Mouse (Mus musculus): ENCODE results near the gene Trcg1.

Trcg1 gene

GRCm38 (mm10) chr9:57229726-57230125 lies 6.6 kb upstream of the Trcg1 start:
- Histone ChIP-seq H3K4me3 (replicated peaks; ENCODE audit: low read length) (no peak overlapping the region), H3K4me1 (replicated peaks; ENCODE audit: low read depth, low read length) (no peaks in the 10 kb centered on the region), H3K27me3 (ENCODE audit: insufficient read depth, low read length) (no peaks in the 10 kb centered on the region), H3K36me3 (ENCODE audit: insufficient read depth, low read length) (no peaks in the 10 kb centered on the region), H3K9me3 (ENCODE audit: low read length) (peaks cover 14% of the 10 kb centered on the region; the same call in 1 of the 2 replicates)
- TF ChIP-seq POU5F1 (IDR thresholded peaks at IDR 0.05; ENCODE audit: borderline replicate concordance, low read length) (no peak), CTCF (conservative IDR thresholded peaks at IDR 0.05; ENCODE audit: low read length) (no peak), NANOG (IDR thresholded peaks at IDR 0.05; ENCODE audit: borderline replicate concordance, low read length) (no peak)

GRCm38 (mm10) chr9:57230146-57230783 lies 6.1 kb upstream of the Trcg1 start:
- Histone ChIP-seq H3K4me3 (replicated peaks; ENCODE audit: low read length) (no peak overlapping the region), H3K27me3 (ENCODE audit: insufficient read depth, low read length) (no peaks in the 10 kb centered on the region), H3K36me3 (ENCODE audit: insufficient read depth, low read length) (no peaks in the 10 kb centered on the region), H3K4me1 (replicated peaks; ENCODE audit: low read depth, low read length) (no peaks in the 10 kb centered on the region), H3K9me3 (ENCODE audit: low read length) (peaks cover 14% of the 10 kb centered on the region; the same call in 1 of the 2 replicates)
- TF ChIP-seq POU5F1 (IDR thresholded peaks at IDR 0.05; ENCODE audit: borderline replicate concordance, low read length) (no peak), CTCF (conservative IDR thresholded peaks at IDR 0.05; ENCODE audit: low read length) (no peak), NANOG (IDR thresholded peaks at IDR 0.05; ENCODE audit: borderline replicate concordance, low read length) (peak; percentile 37; the same call in 1 of the 2 replicates)

GRCm38 (mm10) chr9:57231536-57232255 lies 4.7 kb upstream of the Trcg1 start:
- no peaks in the 10 kb centered on the region for H3K27me3 ChIP-seq (ENCODE audit: insufficient read depth, low read length)
- H3K36me3 ChIP-seq (ENCODE audit: insufficient read depth, low read length): no peaks in the 10 kb centered on the region
- peaks cover 14% of the 10 kb centered on the region; the same call in 1 of the 2 replicates for H3K9me3 ChIP-seq (ENCODE audit: low read length)
- no peaks in the 10 kb centered on the region for H3K4me1 ChIP-seq (replicated peaks; ENCODE audit: low read depth, low read length)
- TF ChIP-seq NANOG (IDR thresholded peaks at IDR 0.05; ENCODE audit: borderline replicate concordance, low read length) (no peak), CTCF (conservative IDR thresholded peaks at IDR 0.05; ENCODE audit: low read length) (no peak), POU5F1 (IDR thresholded peaks at IDR 0.05; ENCODE audit: borderline replicate concordance, low read length) (no peak)
- no peak overlapping the region for H3K4me3 ChIP-seq (replicated peaks; ENCODE audit: low read length)

GRCm38 (mm10) chr9:57232341-57232940 lies 3.9 kb upstream of the Trcg1 start:
- Histone ChIP-seq H3K36me3 (ENCODE audit: insufficient read depth, low read length) (no peaks in the 10 kb centered on the region), H3K9me3 (ENCODE audit: low read length) (peaks cover 14% of the 10 kb centered on the region; the same call in 1 of the 2 replicates), H3K4me3 (replicated peaks; ENCODE audit: low read length) (no peak overlapping the region), H3K27me3 (ENCODE audit: insufficient read depth, low read length) (no peaks in the 10 kb centered on the region), H3K4me1 (replicated peaks; ENCODE audit: low read depth, low read length) (no peaks in the 10 kb centered on the region)
- TF ChIP-seq POU5F1 (IDR thresholded peaks at IDR 0.05; ENCODE audit: borderline replicate concordance, low read length) (no peak), CTCF (conservative IDR thresholded peaks at IDR 0.05; ENCODE audit: low read length) (no peak), NANOG (IDR thresholded peaks at IDR 0.05; ENCODE audit: borderline replicate concordance, low read length) (no peak)

- Histone ChIP-seq H3K4me1 (replicated peaks; ENCODE audit: low read depth, low read length) (no peaks in the 10 kb centered on the region), H3K36me3 (ENCODE audit: insufficient read depth, low read length) (no peaks in the 10 kb centered on the region), H3K9me3 (ENCODE audit: low read length) (peaks cover 14% of the 10 kb centered on the region; the same call in 1 of the 2 replicates), H3K27me3 (ENCODE audit: insufficient read depth, low read length) (no peaks in the 10 kb centered on the region), H3K4me3 (replicated peaks; ENCODE audit: low read length) (no peak overlapping the region)
- TF ChIP-seq CTCF (conservative IDR thresholded peaks at IDR 0.05; ENCODE audit: low read length) (no peak), POU5F1 (IDR thresholded peaks at IDR 0.05; ENCODE audit: borderline replicate concordance, low read length) (no peak), NANOG (IDR thresholded peaks at IDR 0.05; ENCODE audit: borderline replicate concordance, low read length) (no peak)
These were observed 3.2 kb upstream of the Trcg1 start for GRCm38 (mm10) chr9:57233142-57233541.

- H3K36me3 ChIP-seq (ENCODE audit: insufficient read depth, low read length): no peaks in the 10 kb centered on the region
- H3K9me3 ChIP-seq (ENCODE audit: low read length): peaks cover 14% of the 10 kb centered on the region; the same call in 1 of the 2 replicates
- no peak for TF ChIP-seq CTCF (conservative IDR thresholded peaks at IDR 0.05; ENCODE audit: low read length)
- TF ChIP-seq NANOG (IDR thresholded peaks at IDR 0.05; ENCODE audit: borderline replicate concordance, low read length): no peak
- no peak for TF ChIP-seq POU5F1 (IDR thresholded peaks at IDR 0.05; ENCODE audit: borderline replicate concordance, low read length)
- no peak overlapping the region for H3K4me3 ChIP-seq (replicated peaks; ENCODE audit: low read length)
- H3K27me3 ChIP-seq (ENCODE audit: insufficient read depth, low read length): no peaks in the 10 kb centered on the region
- peaks cover 4% of the 10 kb centered on the region for H3K4me1 ChIP-seq (replicated peaks; ENCODE audit: low read depth, low read length)
These were observed 2.6 kb upstream of the Trcg1 start for GRCm38 (mm10) chr9:57233767-57234166.

GRCm38 (mm10) chr9:57237705-57238104 lies 1.3 kb downstream of the Trcg1 start:
- Histone ChIP-seq H3K27me3 (ENCODE audit: insufficient read depth, low read length) (peaks cover 13% of the 10 kb centered on the region; the same call in 1 of the 2 replicates), H3K4me3 (replicated peaks; ENCODE audit: low read length) (no peak overlapping the region), H3K4me1 (replicated peaks; ENCODE audit: low read depth, low read length) (peaks cover 19% of the 10 kb centered on the region), H3K36me3 (ENCODE audit: insufficient read depth, low read length) (no peaks in the 10 kb centered on the region), H3K9me3 (ENCODE audit: low read length) (no peaks in the 10 kb centered on the region)
- TF ChIP-seq CTCF (conservative IDR thresholded peaks at IDR 0.05; ENCODE audit: low read length) (no peak), NANOG (IDR thresholded peaks at IDR 0.05; ENCODE audit: borderline replicate concordance, low read length) (no peak), POU5F1 (IDR thresholded peaks at IDR 0.05; ENCODE audit: borderline replicate concordance, low read length) (no peak)

- peaks cover 13% of the 10 kb centered on the region; the same call in 1 of the 2 replicates for H3K27me3 ChIP-seq (ENCODE audit: insufficient read depth, low read length)
- no peaks in the 10 kb centered on the region for H3K9me3 ChIP-seq (ENCODE audit: low read length)
- TF ChIP-seq CTCF (conservative IDR thresholded peaks at IDR 0.05; ENCODE audit: low read length): no peak
- no peak for TF ChIP-seq NANOG (IDR thresholded peaks at IDR 0.05; ENCODE audit: borderline replicate concordance, low read length)
- TF ChIP-seq POU5F1 (IDR thresholded peaks at IDR 0.05; ENCODE audit: borderline replicate concordance, low read length): no peak
- H3K4me1 ChIP-seq (replicated peaks; ENCODE audit: low read depth, low read length): peaks cover 25% of the 10 kb centered on the region
- no peak overlapping the region for H3K4me3 ChIP-seq (replicated peaks; ENCODE audit: low read length)
- H3K36me3 ChIP-seq (ENCODE audit: insufficient read depth, low read length): no peaks in the 10 kb centered on the region
These were observed 1.9 kb downstream of the Trcg1 start for GRCm38 (mm10) chr9:57238220-57238619.

All from E14TG2a.4 (cell line).